Mouse (Mus musculus): ENCODE data around the gene Syne3. TPM values are rescaled to one million over a fixed set of nuclear protein-coding genes. Genes with fewer than 3 reads are reported as not detected.

Gene Syne3
- polyA plus RNA-seq, 1 experiment from 2014 or later: 0.32 TPM

- 55% methylated on average over 19 of the region's 19 CpGs for WGBS
- H3K27ac ChIP-seq (ENCODE audit: poor library complexity, severe bottlenecking): no peak overlapping the region
- no peaks in the 10 kb centered on the region for H3K9me3 ChIP-seq (replicated peaks)
- no peak overlapping the region for H3K9ac ChIP-seq
- H3K4me3 ChIP-seq: no peak overlapping the region
- no peak overlapping the region for H3K4me2 ChIP-seq
- no peaks in the 10 kb centered on the region; the same call in 1 of the 2 replicates for H3K4me1 ChIP-seq (replicated peaks)
- 0 out of 2 replicates have a peak, but pooled peaks cover 5% of the 10 kb centered on the region for H3K27me3 ChIP-seq (replicated peaks)
- no peak for ATAC-seq (ENCODE audit: insufficient number of reproducible peaks, low FRiP score)
- no peaks in the 10 kb centered on the region for H3K36me3 ChIP-seq
These were observed 85.6 kb downstream of the Syne3 start for GRCm38 (mm10) chr12:104923948-104924388.

GRCm38 (mm10) chr12:104922647-104923046 is 87.0 kb downstream of the Syne3 start:
- no peak overlapping the region for H3K27ac ChIP-seq (ENCODE audit: poor library complexity, severe bottlenecking)
- no peaks in the 10 kb centered on the region for H3K36me3 ChIP-seq
- ATAC-seq (ENCODE audit: insufficient number of reproducible peaks, low FRiP score): no peak
- no peaks in the 10 kb centered on the region; the same call in 1 of the 2 replicates for H3K4me1 ChIP-seq (replicated peaks)
- 0 out of 2 replicates have a peak, but pooled peaks cover 2% of the 10 kb centered on the region for H3K27me3 ChIP-seq (replicated peaks)
- H3K9ac ChIP-seq: no peak overlapping the region
- no peak overlapping the region for H3K4me2 ChIP-seq
- WGBS: 69% methylated on average over 8 of the region's 8 CpGs
- H3K4me3 ChIP-seq: no peak overlapping the region
- no peaks in the 10 kb centered on the region for H3K9me3 ChIP-seq (replicated peaks)

- no peak for ATAC-seq (ENCODE audit: insufficient number of reproducible peaks, low FRiP score)
- Histone ChIP-seq H3K9me3 (replicated peaks) (no peaks in the 10 kb centered on the region), H3K9ac (no peak overlapping the region), H3K4me3 (no peak overlapping the region), H3K4me1 (replicated peaks) (no peaks in the 10 kb centered on the region; the same call in 1 of the 2 replicates), H3K36me3 (no peaks in the 10 kb centered on the region), H3K27ac (ENCODE audit: poor library complexity, severe bottlenecking) (no peak overlapping the region), H3K27me3 (replicated peaks) (no peaks in the 10 kb centered on the region), H3K4me2 (no peak overlapping the region)
- WGBS: 80% methylated on average over 7 of the region's 7 CpGs
These were observed 88.5 kb downstream of the Syne3 start for GRCm38 (mm10) chr12:104921071-104921470.

- Histone ChIP-seq H3K9ac (no peak overlapping the region), H3K36me3 (no peaks in the 10 kb centered on the region), H3K27ac (ENCODE audit: poor library complexity, severe bottlenecking) (no peak overlapping the region), H3K27me3 (replicated peaks) (no peaks in the 10 kb centered on the region), H3K4me1 (replicated peaks) (no peaks in the 10 kb centered on the region; the same call in 1 of the 2 replicates), H3K9me3 (replicated peaks) (no peaks in the 10 kb centered on the region), H3K4me3 (no peak overlapping the region), H3K4me2 (no peak overlapping the region)
- no peak for ATAC-seq (ENCODE audit: insufficient number of reproducible peaks, low FRiP score)
- 66% methylated on average over 2 of the region's 2 CpGs for WGBS
These were observed 90.4 kb downstream of the Syne3 start for GRCm38 (mm10) chr12:104919247-104919646.

GRCm38 (mm10) chr12:104917927-104918326 is 91.7 kb downstream of the Syne3 start:
- H3K4me3 ChIP-seq: no peak overlapping the region
- no peak overlapping the region for H3K27ac ChIP-seq (ENCODE audit: poor library complexity, severe bottlenecking)
- 90% methylated on average over 2 of the region's 2 CpGs for WGBS
- H3K27me3 ChIP-seq (replicated peaks): 0 out of 2 replicates have a peak, but pooled peaks cover 5% of the 10 kb centered on the region
- ATAC-seq (ENCODE audit: insufficient number of reproducible peaks, low FRiP score): no peak
- no peaks in the 10 kb centered on the region for H3K36me3 ChIP-seq
- H3K9ac ChIP-seq: no peak overlapping the region
- peaks cover 2% of the 10 kb centered on the region; the same call in 1 of the 2 replicates for H3K4me1 ChIP-seq (replicated peaks)
- no peak overlapping the region for H3K4me2 ChIP-seq
- H3K9me3 ChIP-seq (replicated peaks): no peaks in the 10 kb centered on the region

- Histone ChIP-seq H3K4me1 (replicated peaks) (peaks cover 8% of the 10 kb centered on the region), H3K4me3 (no peak overlapping the region), H3K9me3 (replicated peaks) (no peaks in the 10 kb centered on the region), H3K36me3 (no peaks in the 10 kb centered on the region), H3K4me2 (no peak overlapping the region), H3K9ac (no peak overlapping the region), H3K27me3 (replicated peaks) (0 out of 2 replicates have a peak, but pooled peaks cover 5% of the 10 kb centered on the region), H3K27ac (ENCODE audit: poor library complexity, severe bottlenecking) (no peak overlapping the region)
- ATAC-seq (ENCODE audit: insufficient number of reproducible peaks, low FRiP score): no peak
- 91% methylated on average over 4 of the region's 4 CpGs for WGBS
These were observed 92.3 kb downstream of the Syne3 start for GRCm38 (mm10) chr12:104917297-104917696.

GRCm38 (mm10) chr12:104916776-104917175 is 92.8 kb downstream of the Syne3 start:
- Histone ChIP-seq H3K4me2 (no peak overlapping the region), H3K9ac (no peak overlapping the region), H3K9me3 (replicated peaks) (no peaks in the 10 kb centered on the region), H3K27me3 (replicated peaks) (0 out of 2 replicates have a peak, but pooled peaks cover 5% of the 10 kb centered on the region), H3K4me3 (no peak overlapping the region), H3K27ac (ENCODE audit: poor library complexity, severe bottlenecking) (no peak overlapping the region), H3K36me3 (no peaks in the 10 kb centered on the region), H3K4me1 (replicated peaks) (peaks cover 13% of the 10 kb centered on the region)
- WGBS: 81% methylated on average over 8 of the region's 8 CpGs
- ATAC-seq (ENCODE audit: insufficient number of reproducible peaks, low FRiP score): no peak

- no peak overlapping the region for H3K27ac ChIP-seq (ENCODE audit: poor library complexity, severe bottlenecking)
- H3K36me3 ChIP-seq: no peaks in the 10 kb centered on the region
- no peak for ATAC-seq (ENCODE audit: insufficient number of reproducible peaks, low FRiP score)
- H3K9me3 ChIP-seq (replicated peaks): no peaks in the 10 kb centered on the region
- no peak overlapping the region for H3K4me2 ChIP-seq
- H3K9ac ChIP-seq: no peak overlapping the region
- 74% methylated on average over 4 of the region's 4 CpGs for WGBS
- 0 out of 2 replicates have a peak, but pooled peaks cover 5% of the 10 kb centered on the region for H3K27me3 ChIP-seq (replicated peaks)
- H3K4me3 ChIP-seq: no peak overlapping the region
- H3K4me1 ChIP-seq (replicated peaks): peaks cover 20% of the 10 kb centered on the region
These were observed 93.9 kb downstream of the Syne3 start for GRCm38 (mm10) chr12:104915681-104916080.

GRCm38 (mm10) chr12:104912990-104913389 is 96.6 kb downstream of the Syne3 start:
- H3K4me1 ChIP-seq (replicated peaks): peaks cover 32% of the 10 kb centered on the region
- no peak overlapping the region for H3K27ac ChIP-seq (ENCODE audit: poor library complexity, severe bottlenecking)
- 64% methylated on average over 3 of the region's 3 CpGs for WGBS
- no peak overlapping the region for H3K4me2 ChIP-seq
- H3K9ac ChIP-seq: no peak overlapping the region
- no peak overlapping the region for H3K4me3 ChIP-seq
- no peaks in the 10 kb centered on the region for H3K9me3 ChIP-seq (replicated peaks)
- H3K27me3 ChIP-seq (replicated peaks): 0 out of 2 replicates have a peak, but pooled peaks cover 5% of the 10 kb centered on the region
- no peaks in the 10 kb centered on the region for H3K36me3 ChIP-seq
- ATAC-seq (ENCODE audit: insufficient number of reproducible peaks, low FRiP score): no peak

GRCm38 (mm10) chr12:104912281-104912933 is 97.2 kb downstream of the Syne3 start:
- no peak overlapping the region for H3K4me3 ChIP-seq
- 0 out of 2 replicates have a peak, but pooled peaks cover 5% of the 10 kb centered on the region for H3K27me3 ChIP-seq (replicated peaks)
- peaks cover 35% of the 10 kb centered on the region for H3K4me1 ChIP-seq (replicated peaks)
- no peaks in the 10 kb centered on the region for H3K36me3 ChIP-seq
- H3K9ac ChIP-seq: no peak overlapping the region
- ATAC-seq (ENCODE audit: insufficient number of reproducible peaks, low FRiP score): no peak
- no peaks in the 10 kb centered on the region for H3K9me3 ChIP-seq (replicated peaks)
- H3K27ac ChIP-seq (ENCODE audit: poor library complexity, severe bottlenecking): no peak overlapping the region
- 43% methylated on average over 10 of the region's 10 CpGs for WGBS
- H3K4me2 ChIP-seq: no peak overlapping the region

- Histone ChIP-seq H3K4me1 (replicated peaks) (peaks cover 35% of the 10 kb centered on the region), H3K27me3 (replicated peaks) (0 out of 2 replicates have a peak, but pooled peaks cover 6% of the 10 kb centered on the region)
- 74% methylated on average over 4 of the region's 4 CpGs for WGBS
These were observed 99.9 kb downstream of the Syne3 start for GRCm38 (mm10) chr12:104909750-104910149.

More at GRCm38 (mm10) chr12:104909750-104910149, 99.9 kb downstream of the Syne3 start:
- ATAC-seq (ENCODE audit: insufficient number of reproducible peaks, low FRiP score): no peak
- Histone ChIP-seq H3K36me3 (no peaks in the 10 kb centered on the region), H3K9ac (no peak overlapping the region), H3K4me3 (no peak overlapping the region), H3K4me2 (no peak overlapping the region), H3K27ac (ENCODE audit: poor library complexity, severe bottlenecking) (no peak overlapping the region), H3K9me3 (replicated peaks) (peaks cover 3% of the 10 kb centered on the region; the same call in 1 of the 2 replicates)

All from heart, embryonic 12.5 days (tissue).